Mouse (Mus musculus) neural tube, embryonic 11.5 days (tissue): ENCODE results near the gene Gm49387. TPM values are rescaled to one million over a fixed set of nuclear protein-coding genes. Genes with fewer than 3 reads are reported as not detected.

Experiments used
- ATAC-seq: fragments of 200-750 bp; cut with Nextera tagmentation; 2 replicates; pipeline ENCODE4 v1.8.0; 2017; ENCODE audit warnings: moderate number of reproducible peaks, mild to moderate bottlenecking, moderate TSS enrichment, moderate library complexity; ENCODE audit not compliant: insufficient read depth, low FRiP score, low TSS enrichment
- DNase-seq: peaks from one replicate; pipeline ENCODE4 v3.0.0-alpha.2; 2015; ENCODE audit warnings: low spot score
- H3K27ac ChIP-seq: fragments of 300-500 bp; sonication (generic); 2 replicates; pipeline ENCODE4 v1.5.1; 2014; ENCODE audit warnings: low read depth, mild to moderate bottlenecking, low read length
- H3K27me3 ChIP-seq: fragments of 300-500 bp; sonication (generic); 2 replicates; pipeline ENCODE4 v1.6.1; 2014; ENCODE audit warnings: mild to moderate bottlenecking, low read length, mixed read lengths; ENCODE audit not compliant: control insufficient read depth, insufficient read depth
- H3K36me3 ChIP-seq: fragments of 300-500 bp; sonication (generic); 2 replicates; pipeline ENCODE4 v1.6.1; 2014; ENCODE audit warnings: mild to moderate bottlenecking, low read length, moderate library complexity, mixed read lengths; ENCODE audit not compliant: control insufficient read depth, insufficient read depth
- H3K4me1 ChIP-seq: fragments of 300-500 bp; sonication (generic); 2 replicates; pipeline ENCODE4 v1.6.1; 2014; ENCODE audit warnings: low read length, mixed read lengths; ENCODE audit not compliant: control insufficient read depth, insufficient read depth
- H3K4me2 ChIP-seq: fragments of 300-500 bp; sonication (generic); 2 replicates; pipeline ENCODE4 v1.6.1; 2014; ENCODE audit warnings: low read depth, mild to moderate bottlenecking, moderate library complexity
- H3K4me3 ChIP-seq: fragments of 300-500 bp; sonication (generic); 2 replicates; pipeline ENCODE4 v1.5.1; 2014; ENCODE audit warnings: low read depth, low read length
- H3K9ac ChIP-seq: fragments of 300-500 bp; sonication (generic); 2 replicates; pipeline ENCODE4 v1.6.1; 2014; ENCODE audit warnings: mild to moderate bottlenecking, low read length
- H3K9me3 ChIP-seq: fragments of 300-500 bp; sonication (generic); 2 replicates; pipeline ENCODE4 v1.6.1; 2016; ENCODE audit warnings: low read length; ENCODE audit not compliant: control insufficient read depth
- WGBS: fragments of 180-500 bp; shearing (Covaris S2); extraction: QIAGEN DNeasy Blood & Tissue Kit; methylation state at CpG from one replicate; pipeline ENCODE4 v1.1.7; 2014; 5-methylcytosine and 5-hydroxymethylcytosine counted together
- polyA plus RNA-seq: library from polyadenylated mRNA; unstranded; fragments of >200 nt; fragmentation: Nextera tagmentation; extraction: Ambion mirVana; gene quantifications from 2 replicates; pipeline ENCODE4 v1.2.1, GENCODE M21; 2014

Gm49387 gene
- polyA plus RNA-seq, 1 experiment from 2014 or later: not detected

DNA sequence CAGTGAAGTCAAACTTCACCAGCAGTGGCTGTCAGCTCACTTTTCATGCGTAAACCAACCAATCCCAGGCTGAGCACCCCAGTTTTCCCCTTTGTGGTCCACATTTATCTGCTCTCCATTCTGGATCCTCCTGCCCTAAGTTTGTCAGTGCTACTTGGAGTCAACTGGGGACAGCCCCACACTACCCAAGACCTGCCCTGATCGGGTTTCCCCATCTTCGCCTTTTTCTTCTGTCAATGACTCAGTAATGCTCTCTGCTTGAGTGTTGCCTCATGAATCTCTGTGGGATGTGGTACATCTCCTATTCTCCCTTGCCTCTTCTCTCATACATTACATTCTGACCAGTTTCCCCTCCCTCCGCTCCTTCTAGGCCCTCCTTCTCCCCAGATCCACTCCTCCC, 43.2 kb downstream of the Gm49387 start:
- no peak overlapping the region for H3K27ac ChIP-seq
- H3K9me3 ChIP-seq: no peaks in the 10 kb centered on the region
- H3K9ac ChIP-seq: no peak overlapping the region
- H3K36me3 ChIP-seq: no peaks in the 10 kb centered on the region
- 95% methylated on average over 4 of the region's 4 CpGs for WGBS
- no peak overlapping the region for H3K4me3 ChIP-seq
- DNase-seq: no peak
- ATAC-seq: no peak
- no peak overlapping the region for H3K4me2 ChIP-seq
- H3K4me1 ChIP-seq: no peaks in the 10 kb centered on the region
- H3K27me3 ChIP-seq: no peaks in the 10 kb centered on the region

GRCm38 (mm10) chr14:31596408-31596807, 44.3 kb downstream of the Gm49387 start:
- no peak for DNase-seq
- H3K4me1 ChIP-seq: no peaks in the 10 kb centered on the region
- H3K9ac ChIP-seq: no peak overlapping the region
- H3K27me3 ChIP-seq: no peaks in the 10 kb centered on the region
- no peak overlapping the region for H3K4me2 ChIP-seq
- ATAC-seq: no peak
- no peaks in the 10 kb centered on the region for H3K9me3 ChIP-seq
- no peak overlapping the region for H3K4me3 ChIP-seq
- no peaks in the 10 kb centered on the region for H3K36me3 ChIP-seq
- no peak overlapping the region for H3K27ac ChIP-seq
- WGBS: 83% methylated on average over 7 of the region's 7 CpGs

DNA sequence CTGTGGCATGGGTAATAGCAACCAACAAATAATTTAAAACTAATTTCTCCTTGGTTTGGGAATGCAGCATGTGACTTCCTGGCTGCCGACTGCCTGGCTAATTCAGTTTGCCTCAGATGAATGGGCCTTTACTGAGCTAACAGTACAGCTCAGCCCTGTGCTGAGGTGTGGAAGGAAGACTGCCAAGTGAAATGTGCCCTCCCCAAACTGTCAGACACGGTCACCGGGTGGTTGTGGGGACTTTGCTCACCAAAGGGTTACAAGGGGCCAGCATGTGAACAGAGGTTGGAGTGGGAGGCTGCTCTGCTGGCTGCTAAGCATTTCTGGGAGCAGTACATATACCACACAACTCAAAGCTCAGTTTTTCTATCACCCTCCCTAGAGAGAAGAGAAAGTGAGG, 46.0 kb downstream of the Gm49387 start:
- ATAC-seq: no peak
- H3K9ac ChIP-seq: no peak overlapping the region
- H3K4me1 ChIP-seq: no peaks in the 10 kb centered on the region
- no peak overlapping the region for H3K4me2 ChIP-seq
- no peaks in the 10 kb centered on the region for H3K27me3 ChIP-seq
- H3K36me3 ChIP-seq: no peaks in the 10 kb centered on the region
- no peak overlapping the region for H3K27ac ChIP-seq
- no peaks in the 10 kb centered on the region for H3K9me3 ChIP-seq
- 89% methylated on average over 3 of the region's 3 CpGs for WGBS
- no peak for DNase-seq
- H3K4me3 ChIP-seq: no peak overlapping the region

DNA sequence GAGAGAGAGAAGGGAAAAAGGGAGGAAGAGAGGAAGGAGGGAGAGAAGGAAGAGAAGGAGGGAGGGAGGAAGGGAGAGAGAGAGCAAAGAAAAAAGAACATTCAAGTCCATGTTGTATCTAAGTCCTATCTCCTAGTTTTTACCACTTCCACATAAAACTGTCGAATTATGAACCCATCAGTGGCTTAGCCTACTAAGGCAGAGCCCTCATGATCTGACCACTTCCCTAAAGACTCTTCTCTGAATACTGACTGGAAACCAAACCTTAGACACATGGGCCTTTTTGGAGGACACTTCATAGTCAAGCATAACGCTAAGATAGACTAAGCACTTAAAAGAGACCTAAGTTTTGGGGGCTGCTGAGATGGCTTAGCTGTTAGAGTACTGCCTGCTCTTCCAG, 47.6 kb downstream of the Gm49387 start:
- Histone ChIP-seq H3K9me3 (no peaks in the 10 kb centered on the region), H3K4me3 (no peak overlapping the region), H3K9ac (no peak overlapping the region), H3K4me2 (no peak overlapping the region), H3K36me3 (no peaks in the 10 kb centered on the region), H3K27me3 (no peaks in the 10 kb centered on the region), H3K27ac (no peak overlapping the region), H3K4me1 (no peaks in the 10 kb centered on the region)
- DNase-seq (no peak), ATAC-seq (no peak)
- 78% methylated on average over 2 of the region's 2 CpGs for WGBS

- Histone ChIP-seq H3K9me3 (no peaks in the 10 kb centered on the region), H3K4me3 (no peak within 1 kb of the TSS), H3K36me3 (no peaks in the 10 kb centered on the region), H3K9ac (no peak within 1 kb of the TSS), H3K27me3 (no peaks in the 10 kb centered on the region), H3K27ac (no peak within 1 kb of the TSS), H3K4me2 (no peak within 1 kb of the TSS), H3K4me1 (no peaks in the 10 kb centered on the region)
- no peak for ATAC-seq
- WGBS: 80% methylated on average over 3 of the region's 3 CpGs
- no peak for DNase-seq
Observed at GRCm38 (mm10) chr14:31591243-31591642, 49.4 kb downstream of the Gm49387 start, which contains the start of gene Colq. Colq (minus strand) TSS chr14:31591343.

- 86% methylated on average over 8 of the region's 8 CpGs for WGBS
Observed at GRCm38 (mm10) chr14:31586451-31586850, 54.2 kb downstream of the Gm49387 start.

DNA sequence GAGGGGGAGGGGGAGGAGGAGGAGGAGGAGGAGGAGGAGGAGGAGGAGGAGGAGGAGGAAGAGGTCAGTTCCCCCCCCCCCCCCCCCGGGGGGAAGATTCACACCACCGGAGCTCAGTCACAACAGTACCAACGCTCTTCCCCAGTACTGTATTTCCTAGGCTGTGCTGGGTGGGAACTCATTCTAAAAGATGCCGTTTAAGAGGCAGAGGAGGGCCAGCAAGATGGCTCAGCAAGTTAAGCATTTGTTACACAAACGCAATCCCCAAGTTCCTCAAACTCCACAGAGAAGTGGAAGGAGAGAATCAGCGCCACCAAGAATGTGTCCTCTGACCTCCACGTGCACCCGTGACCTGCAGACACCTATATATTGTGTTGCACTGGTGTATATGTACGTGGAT, 57.6 kb downstream of the Gm49387 start:
- ATAC-seq (no peak), DNase-seq (no peak)
- Histone ChIP-seq H3K4me3 (no peak overlapping the region), H3K36me3 (no peaks in the 10 kb centered on the region), H3K9ac (no peak overlapping the region), H3K4me1 (no peaks in the 10 kb centered on the region), H3K27ac (no peak overlapping the region), H3K27me3 (no peaks in the 10 kb centered on the region), H3K9me3 (no peaks in the 10 kb centered on the region), H3K4me2 (no peak overlapping the region)
- 92% methylated on average over 6 of the region's 9 CpGs for WGBS

More at GRCm38 (mm10) chr14:31586451-31586850, 54.2 kb downstream of the Gm49387 start:
- no peak for ATAC-seq
- no peak for DNase-seq
- no peak overlapping the region for H3K9ac ChIP-seq
- no peak overlapping the region for H3K4me3 ChIP-seq
- no peaks in the 10 kb centered on the region for H3K27me3 ChIP-seq
- no peaks in the 10 kb centered on the region for H3K9me3 ChIP-seq
- no peaks in the 10 kb centered on the region for H3K36me3 ChIP-seq
- no peak overlapping the region for H3K27ac ChIP-seq
- no peak overlapping the region for H3K4me2 ChIP-seq
- no peaks in the 10 kb centered on the region for H3K4me1 ChIP-seq

DNA sequence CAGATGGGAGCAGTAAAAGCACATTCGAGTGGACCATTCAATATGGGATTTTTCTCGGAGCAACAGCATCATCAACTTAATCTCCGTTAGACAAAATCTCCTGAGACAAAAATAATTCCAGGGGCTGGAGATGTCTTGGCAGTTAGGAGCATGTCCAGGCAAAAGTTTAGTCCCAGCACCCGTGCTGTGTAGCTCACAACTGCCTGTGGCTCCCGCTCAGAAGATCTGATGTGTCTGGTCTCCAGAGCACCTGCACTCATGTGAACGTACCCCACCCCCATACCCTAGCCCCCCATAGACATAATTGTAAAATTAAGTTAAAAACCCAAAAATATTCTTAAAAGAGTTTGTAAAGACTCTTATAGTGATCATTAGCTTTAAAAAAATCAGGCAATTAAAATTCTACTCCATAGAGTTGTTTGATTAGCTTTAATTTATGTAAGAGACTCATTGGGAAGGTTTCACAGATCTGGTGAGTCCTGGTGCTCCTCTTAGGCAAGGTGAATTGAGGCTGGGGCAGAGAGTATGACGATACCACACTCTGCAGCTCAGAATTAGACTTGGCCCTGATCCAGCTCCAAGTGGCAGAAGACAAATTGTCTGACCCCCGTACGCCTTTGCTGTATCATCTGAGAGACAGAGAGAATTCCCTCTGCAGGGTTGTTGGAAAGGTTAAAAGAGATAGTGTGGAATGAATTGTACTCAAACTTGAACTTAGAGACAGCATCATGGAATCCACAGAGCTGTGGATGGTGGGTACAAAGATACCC, 62.5 kb downstream of the Gm49387 start:
- Histone ChIP-seq H3K27ac (no peak overlapping the region), H3K4me2 (no peak overlapping the region), H3K36me3 (no peaks in the 10 kb centered on the region), H3K9ac (no peak overlapping the region), H3K27me3 (no peaks in the 10 kb centered on the region), H3K9me3 (no peaks in the 10 kb centered on the region), H3K4me3 (no peak overlapping the region), H3K4me1 (no peaks in the 10 kb centered on the region)
- DNase-seq (no peak), ATAC-seq (no peak)
- 71% methylated on average over 9 of the region's 9 CpGs for WGBS
